Mouse (Mus musculus): ENCODE results near the gene Mast4.

- TF ChIP-seq CTCF (IDR thresholded peaks at IDR 0.05; ENCODE audit: extremely low read depth, insufficient read depth, insufficient read length, insufficient replicate concordance) (no peak), POLR2A (IDR thresholded peaks at IDR 0.05; ENCODE audit: low read depth, low read length) (no peak)
Observed at GRCm38 (mm10) chr13:102779275-102779674, 555.0 kb downstream of the Mast4 start.

Data from spleen, adult 2 months (tissue).